In the genomic region with DNA sequence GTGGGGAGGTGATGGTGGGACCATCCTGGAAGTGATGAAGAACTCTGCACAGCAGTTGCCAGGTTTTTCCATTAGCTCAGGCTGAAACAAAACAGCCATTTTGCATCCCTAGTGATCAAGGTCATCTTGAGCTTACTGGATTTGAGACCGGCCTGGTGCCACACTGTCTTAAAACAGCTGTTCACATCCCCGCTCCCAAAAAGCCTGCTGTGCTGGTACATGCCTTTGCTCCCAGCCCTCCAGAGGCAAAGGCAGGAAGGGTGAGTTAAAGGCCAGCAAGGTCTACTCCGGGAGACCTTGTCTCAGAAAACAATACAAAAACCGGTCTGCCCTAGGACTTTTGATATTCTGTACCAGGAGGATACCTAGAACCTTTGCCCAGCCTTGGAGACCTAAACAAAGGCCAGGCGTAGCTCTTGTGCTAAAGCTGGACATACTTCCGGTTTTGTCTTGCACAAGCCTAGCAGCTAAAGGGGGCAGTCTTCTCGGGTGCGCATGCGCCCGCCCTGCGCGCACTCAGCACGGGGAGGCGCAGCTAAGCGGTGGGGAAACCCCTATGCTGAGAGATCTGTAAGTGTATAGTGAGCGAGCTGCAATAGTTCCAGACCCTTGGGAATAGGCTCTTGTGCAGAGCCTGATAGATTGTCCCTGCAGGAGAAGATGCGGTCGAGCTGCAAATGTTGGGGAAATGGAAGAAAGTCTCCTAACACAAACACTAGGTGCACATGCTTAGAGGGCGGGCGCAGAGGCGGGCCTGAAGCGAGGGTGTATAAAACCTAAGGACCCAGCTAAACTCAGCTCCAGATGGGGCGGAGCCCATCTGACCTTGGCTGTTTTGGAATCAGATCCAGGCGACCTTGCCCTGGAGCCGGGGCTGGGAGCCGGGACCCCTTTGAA, we compare ENCODE assay signal across 7 mouse cellular contexts. TPM values are rescaled to one million over a fixed set of nuclear protein-coding genes. Genes with fewer than 3 reads are reported as not detected.
DNase-seq lines count a peak whose midpoint lies in the region; ATAC-seq lines count a peak whose summit lies in the region.

No protein-coding gene starts in this region.

- no peaks in the 10 kb centered on the region for H3K9me3 ChIP-seq in embryonic facial prominence, embryonic 10.5 days
- no peaks in the 10 kb centered on the region for H3K9me3 ChIP-seq in intestine, embryonic 16.5 days (ENCODE audit: control insufficient read depth, low read length)
- no peaks in the 10 kb centered on the region for H3K9me3 ChIP-seq in midbrain, embryonic 10.5 days (replicated peaks)

- peak overlapping the region; percentile 57 for H3K4me2 ChIP-seq in intestine, embryonic 16.5 days (ENCODE audit: low read depth, low read length)

- DNase-seq in adrenal gland, postnatal 10 days, result peak; percentile 90
- DNase-seq in embryonic facial prominence, embryonic 10.5 days (ENCODE audit: low spot score), result peak; percentile 88
- DNase-seq in gonadal fat pad, adult 2 months (ENCODE audit: low read depth), result peak; percentile 49
- peak; percentile 80 to 82 for DNase-seq in left cerebral cortex, postnatal 36 days (ENCODE audit: low spot score in 2 of 2)
- peak; percentile 79 for DNase-seq in midbrain, embryonic 10.5 days (ENCODE audit: low spot score)
- DNase-seq in right cerebral cortex, postnatal 4 days, result peak; percentile 72

- peaks cover 25% of the 10 kb centered on the region for H3K27me3 ChIP-seq in embryonic facial prominence, embryonic 10.5 days (replicated peaks; ENCODE audit: low read depth, poor library complexity, severe bottlenecking)
- H3K27me3 ChIP-seq in intestine, embryonic 16.5 days (replicated peaks; ENCODE audit: control insufficient read depth, insufficient read depth, low read length), result no peaks in the 10 kb centered on the region
- peaks cover 24% of the 10 kb centered on the region for H3K27me3 ChIP-seq in midbrain, embryonic 10.5 days (ENCODE audit: low read depth, poor library complexity, severe bottlenecking)

- WGBS in embryonic facial prominence, embryonic 10.5 days, result 12% methylated on average over 26 of the region's 26 CpGs
- WGBS in intestine, embryonic 16.5 days, result 6% methylated on average over 26 of the region's 26 CpGs
- 15% methylated on average over 26 of the region's 26 CpGs for WGBS in midbrain, embryonic 10.5 days

- peak overlapping the region; percentile 51 for H3K4me3 ChIP-seq in embryonic facial prominence, embryonic 10.5 days
- H3K4me3 ChIP-seq in intestine, embryonic 16.5 days (ENCODE audit: low read length), result peak overlapping the region; percentile 40
- peak overlapping the region; percentile 49 for H3K4me3 ChIP-seq in midbrain, embryonic 10.5 days

- peak overlapping the region; percentile 88 for H3K27ac ChIP-seq in embryonic facial prominence, embryonic 10.5 days (replicated peaks)
- H3K27ac ChIP-seq in intestine, embryonic 16.5 days (ENCODE audit: low read length), result peak overlapping the region; percentile 79
- H3K27ac ChIP-seq in midbrain, embryonic 10.5 days (replicated peaks), result peak overlapping the region; percentile 84

- peak; percentile 93 for ATAC-seq in intestine, embryonic 16.5 days

- peak overlapping the region; percentile 57 for H3K9ac ChIP-seq in intestine, embryonic 16.5 days (ENCODE audit: low read depth, low read length)

- intact Hi-C loops in left cerebral cortex, postnatal 36 days (cut with DNase I), result loop anchor here (5.0 kb wide), 1 partner anchor 41 kb away; no protein-coding TSS in a partner anchor

- peaks cover 34% of the 10 kb centered on the region for H3K4me1 ChIP-seq in embryonic facial prominence, embryonic 10.5 days
- H3K4me1 ChIP-seq in intestine, embryonic 16.5 days (ENCODE audit: control insufficient read depth, insufficient read depth, low read length), result peaks cover 13% of the 10 kb centered on the region
- H3K4me1 ChIP-seq in midbrain, embryonic 10.5 days, result peaks cover 26% of the 10 kb centered on the region

- peaks cover 85% of the 10 kb centered on the region for H3K36me3 ChIP-seq in embryonic facial prominence, embryonic 10.5 days (replicated peaks)
- peaks cover 26% of the 10 kb centered on the region for H3K36me3 ChIP-seq in intestine, embryonic 16.5 days (ENCODE audit: control insufficient read depth, insufficient read depth, low read length)
- peaks cover 74% of the 10 kb centered on the region for H3K36me3 ChIP-seq in midbrain, embryonic 10.5 days

RNA-seq across cellular contexts. Expression of gene Rela, which starts 11.4 kb away (rescaled TPM):
- total RNA-seq in adrenal gland, postnatal 10 days (2021), result 10 to 100 TPM; 54.1 to 55.7 TPM
- 34.3 and 36.8 TPM in 2 replicates for polyA plus RNA-seq in embryonic facial prominence, embryonic 10.5 days (2016; fragmentation: Nextera tagmentation; extraction: Ambion mirVana)
- 66.8 and 81.8 TPM in 2 replicates for polyA plus RNA-seq in gonadal fat pad, adult 2 months (2012; rRNA removed)
- polyA plus RNA-seq in intestine, embryonic 16.5 days (2015; fragmentation: Nextera tagmentation; extraction: Ambion mirVana), result 43.2 and 43.9 TPM in 2 replicates
- total RNA-seq in left cerebral cortex, postnatal 36 days (2021), result 10 to 100 TPM; 18.1 to 19.8 TPM
- 28.7 and 31.2 TPM in 2 replicates for polyA plus RNA-seq in midbrain, embryonic 10.5 days (2016; fragmentation: Nextera tagmentation; extraction: Ambion mirVana)

RNA-seq across cellular contexts. Expression of gene Sipa1, which starts 14.9 kb away (rescaled TPM):
- 10 to 100 TPM; 52.5 to 68.0 TPM for total RNA-seq in adrenal gland, postnatal 10 days (2021)
- 28.7 and 31.2 TPM in 2 replicates for polyA plus RNA-seq in embryonic facial prominence, embryonic 10.5 days (2016; fragmentation: Nextera tagmentation; extraction: Ambion mirVana)
- 36.3 and 45.7 TPM in 2 replicates for polyA plus RNA-seq in gonadal fat pad, adult 2 months (2012; rRNA removed)
- polyA plus RNA-seq in intestine, embryonic 16.5 days (2015; fragmentation: Nextera tagmentation; extraction: Ambion mirVana), result 15.8 and 20.8 TPM in 2 replicates
- 10 to 100 TPM; 14.0 to 22.8 TPM for total RNA-seq in left cerebral cortex, postnatal 36 days (2021)
- 22.3 and 22.9 TPM in 2 replicates for polyA plus RNA-seq in midbrain, embryonic 10.5 days (2016; fragmentation: Nextera tagmentation; extraction: Ambion mirVana)

RNA-seq across cellular contexts. Expression of gene Kat5, which starts 38.6 kb away (rescaled TPM):
- total RNA-seq in adrenal gland, postnatal 10 days (2021), result 10 to 100 TPM; 49.9 to 52.2 TPM
- 59.7 and 60.7 TPM in 2 replicates for polyA plus RNA-seq in embryonic facial prominence, embryonic 10.5 days (2016; fragmentation: Nextera tagmentation; extraction: Ambion mirVana)
- polyA plus RNA-seq in gonadal fat pad, adult 2 months (2012; rRNA removed), result 55.3 and 63.6 TPM in 2 replicates
- polyA plus RNA-seq in intestine, embryonic 16.5 days (2015; fragmentation: Nextera tagmentation; extraction: Ambion mirVana), result 40.2 and 40.9 TPM in 2 replicates
- total RNA-seq in left cerebral cortex, postnatal 36 days (2021), result 100 to 1,000 TPM in 1 of 2 experiments, 10 to 100 TPM in 1; 80.4 to 105 TPM
- 65.6 and 74.8 TPM in 2 replicates for polyA plus RNA-seq in midbrain, embryonic 10.5 days (2016; fragmentation: Nextera tagmentation; extraction: Ambion mirVana)

RNA-seq across cellular contexts. Expression of gene Map3k11, which starts 39.9 kb away (rescaled TPM):
- total RNA-seq in adrenal gland, postnatal 10 days (2021), result 10 to 100 TPM; 49.2 to 50.6 TPM
- 32.1 and 34.0 TPM in 2 replicates for polyA plus RNA-seq in embryonic facial prominence, embryonic 10.5 days (2016; fragmentation: Nextera tagmentation; extraction: Ambion mirVana)
- polyA plus RNA-seq in gonadal fat pad, adult 2 months (2012; rRNA removed), result 50.6 and 52.8 TPM in 2 replicates
- polyA plus RNA-seq in intestine, embryonic 16.5 days (2015; fragmentation: Nextera tagmentation; extraction: Ambion mirVana), result 28.7 and 33.7 TPM in 2 replicates
- 10 to 100 TPM; 17.3 to 19.2 TPM for total RNA-seq in left cerebral cortex, postnatal 36 days (2021)
- polyA plus RNA-seq in midbrain, embryonic 10.5 days (2016; fragmentation: Nextera tagmentation; extraction: Ambion mirVana), result 28.7 and 29.9 TPM in 2 replicates

RNA-seq across cellular contexts. Expression of gene Pcnx3, which starts 40.1 kb away (rescaled TPM):
- total RNA-seq in adrenal gland, postnatal 10 days (2021), result 10 to 100 TPM; 54.8 to 85.4 TPM
- 30.3 and 30.6 TPM in 2 replicates for polyA plus RNA-seq in embryonic facial prominence, embryonic 10.5 days (2016; fragmentation: Nextera tagmentation; extraction: Ambion mirVana)
- polyA plus RNA-seq in gonadal fat pad, adult 2 months (2012; rRNA removed), result 80.2 and 87.4 TPM in 2 replicates
- polyA plus RNA-seq in intestine, embryonic 16.5 days (2015; fragmentation: Nextera tagmentation; extraction: Ambion mirVana), result 15.1 and 16.8 TPM in 2 replicates
- total RNA-seq in left cerebral cortex, postnatal 36 days (2021), result 10 to 100 TPM; 66.1 to 83.1 TPM
- 22.8 and 25.6 TPM in 2 replicates for polyA plus RNA-seq in midbrain, embryonic 10.5 days (2016; fragmentation: Nextera tagmentation; extraction: Ambion mirVana)

Comparison
In these comparisons a context has a peak if more than half of its experiments do, and no peak if none do; other contexts are left out.
1. Peak in every context shown above with its lines: DNase-seq, ATAC-seq, H3K4me3 ChIP-seq and H3K27ac ChIP-seq.